Mouse (Mus musculus) lung, adult 2 months (tissue): ENCODE results near the gene Cmas.

ENCODE experiments used
- CTCF ChIP-seq: fragments of 200-500 bp; IDR thresholded peaks from 2 replicates; pipeline ENCODE4 v1.5.1; 2011; ENCODE audit warnings: mild to moderate bottlenecking, low read length, control low read depth; ENCODE audit not compliant: insufficient read depth
- POLR2A ChIP-seq: fragments of 200-500 bp; IDR thresholded peaks from 2 replicates; pipeline ENCODE4 v1.6.1; 2011; ENCODE audit warnings: low read depth, mild to moderate bottlenecking, control low read depth, low read length, borderline replicate concordance; ENCODE audit errors: extremely low read depth

DNA sequence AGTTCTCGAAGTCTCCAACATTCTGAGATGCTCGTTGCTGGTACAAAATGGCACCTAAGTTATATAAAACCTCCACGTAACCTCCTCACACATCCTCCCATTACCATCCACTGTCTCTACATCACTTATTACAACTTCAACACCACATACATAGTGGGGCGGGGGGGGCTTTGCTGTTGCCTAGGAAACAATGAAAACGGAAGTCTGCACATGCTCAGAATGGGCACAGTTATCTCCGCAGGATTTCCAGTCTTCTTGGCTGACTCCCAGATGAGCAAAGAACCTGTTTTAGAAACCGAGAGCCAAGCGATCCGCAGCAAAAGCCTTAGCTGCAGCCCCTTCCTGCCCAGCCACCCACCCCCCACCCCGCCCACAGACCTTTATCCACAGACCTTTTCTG, 33.2 kb downstream of the Cmas start:
- TF ChIP-seq CTCF (no peak), POLR2A (no peak)
